Mouse (Mus musculus) cerebellum, adult 11-12 months (tissue): ENCODE data around the gene Olfr478.
"Not testable (repeated sequence)": the region's sequence is repeated elsewhere in the genome, so short reads cannot be mapped to it uniquely, and the experiment has no call there.

Source experiments
- DNase-seq: peaks from one replicate; pipeline ENCODE4 v3.0.0; 2022

The Olfr478 gene

DNA sequence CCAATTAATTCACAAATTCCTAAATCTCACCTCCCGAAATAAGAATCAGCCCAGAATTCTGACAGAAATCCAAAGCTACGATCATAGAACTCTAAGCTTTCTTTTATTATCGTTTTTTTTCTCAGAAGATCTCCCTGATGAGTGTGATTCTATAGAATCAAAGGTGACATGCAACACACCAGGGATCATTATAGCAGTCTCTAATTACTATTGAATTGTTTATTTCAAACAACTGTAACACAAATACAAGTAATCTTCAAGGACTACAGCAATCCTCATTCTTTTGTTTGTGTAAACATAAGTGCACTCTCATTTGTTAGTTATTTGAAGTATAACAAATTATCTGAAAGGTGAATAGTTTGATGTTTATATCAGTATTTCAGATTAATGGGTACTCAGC lies at the start of gene Olfr478:
Olfr478 (minus strand) TSS at position 101 of the 400 bp plus-strand sequence.
- no peak for DNase-seq

DNA sequence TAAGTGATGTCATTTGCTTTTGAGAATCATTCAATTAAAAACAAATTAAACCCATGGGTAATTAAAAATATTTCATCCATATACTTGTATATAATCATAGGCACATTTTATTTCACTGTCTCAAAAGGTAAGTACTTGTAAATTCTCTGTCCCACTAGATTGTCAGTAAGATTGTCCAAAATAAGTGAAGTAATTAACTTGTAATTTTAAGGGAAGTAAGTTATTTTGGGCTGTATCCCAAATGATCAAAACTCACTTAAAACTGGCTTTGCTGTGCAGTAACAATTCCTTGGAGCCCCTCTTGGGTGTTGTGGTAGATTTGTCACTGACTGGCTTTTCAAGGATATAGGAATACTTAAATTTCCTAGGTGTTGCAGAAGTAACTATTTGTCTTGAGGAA lies 45.8 kb upstream of the Olfr478 start, which contains the start of gene Olfr481:
Olfr481 (plus strand) TSS at position 301 of the 400 bp plus-strand sequence.
- no peak for DNase-seq

DNA sequence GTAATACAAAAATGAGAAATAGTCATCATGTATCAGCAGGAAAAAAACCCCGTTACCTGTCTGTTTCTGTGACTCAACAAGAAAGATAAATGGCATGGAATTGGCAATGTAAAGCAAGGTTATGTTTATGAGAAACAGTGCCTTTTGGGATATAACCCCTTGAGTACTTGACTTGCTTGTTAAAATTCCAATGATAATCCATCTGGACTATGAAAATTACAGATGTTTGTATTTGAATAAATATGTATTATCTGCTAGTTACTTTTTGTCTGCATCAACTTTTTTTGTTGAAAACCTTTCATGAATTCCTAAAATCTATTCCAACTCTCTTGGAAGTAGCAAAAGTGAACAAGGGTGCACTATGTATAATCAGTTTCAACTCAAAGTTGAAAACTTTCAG lies 33.5 kb upstream of the Olfr478 start, which contains the start of gene Olfr480:
Olfr480 (minus strand) TSS at position 101 of the 400 bp plus-strand sequence.
- no peak for DNase-seq

DNA sequence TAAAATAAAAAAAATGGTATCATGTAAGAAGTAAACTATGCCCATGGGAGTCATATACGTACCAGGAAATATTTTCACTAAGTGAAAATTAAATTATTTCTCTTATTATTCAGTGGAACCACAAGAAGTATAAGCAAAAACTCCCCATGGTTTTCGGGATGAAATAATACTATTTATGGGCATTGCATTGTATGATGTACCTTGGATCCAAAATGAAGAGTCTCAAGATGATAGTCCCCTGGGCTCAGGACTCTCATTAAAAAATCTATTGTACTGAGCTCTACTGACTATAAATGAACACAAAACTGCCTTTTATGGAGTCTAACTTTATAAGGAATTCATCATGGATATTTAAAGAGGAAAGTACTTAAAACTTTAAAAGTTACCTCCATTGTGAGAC lies 16.6 kb upstream of the Olfr478 start, which contains the start of gene Olfr479:
Olfr479 (plus strand) TSS at position 301 of the 400 bp plus-strand sequence.
- DNase-seq, result no peak

DNA sequence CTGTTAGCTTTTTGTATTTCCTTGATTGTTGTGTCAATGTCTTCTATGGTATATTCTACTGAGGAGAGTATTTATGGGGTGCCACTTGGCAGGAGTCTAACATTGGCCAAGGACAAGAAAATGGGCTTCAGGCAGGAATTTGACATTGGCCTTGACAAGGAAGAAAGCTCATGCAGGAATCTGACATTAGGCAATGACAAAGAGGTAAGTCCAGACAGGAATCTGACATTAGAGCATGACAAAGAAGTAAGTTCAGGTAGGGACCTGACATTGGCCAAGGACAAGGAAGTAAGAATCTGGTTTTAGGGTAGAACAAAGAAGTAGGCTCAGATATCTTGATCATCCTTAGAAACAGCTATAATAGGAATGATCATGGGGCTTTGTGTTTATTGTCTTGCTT lies 19.5 kb downstream of the Olfr478 start:
- not testable (repeated sequence) for DNase-seq

GRCm38 (mm10) chr7:107986393-107986792 lies 47.4 kb downstream of the Olfr478 start, which contains the start of gene Olfr477:
TSS of gene Olfr477 (plus strand) at chr7:107986693.
- no peak for DNase-seq
